ENCODE assay signal across 7 mouse cellular contexts in genomic region chr10:81483983-81484382, GRCm38 (mm10). TPM values are rescaled to one million over a fixed set of nuclear protein-coding genes. Genes with fewer than 3 reads are reported as not detected.
DNase-seq lines count a peak whose midpoint lies in the region; ATAC-seq and TF ChIP-seq lines count a peak whose summit lies in the region.

No protein-coding gene starts in this region.

- no peak overlapping the region for H3K4me3 ChIP-seq in lung, adult 2 months (replicated peaks; ENCODE audit: extremely low read depth, low read depth, low read length)
- H3K4me3 ChIP-seq in embryonic facial prominence, embryonic 11.5 days (ENCODE audit: low read depth, low read length) = no peak overlapping the region

- H3K4me1 ChIP-seq in lung, adult 2 months (ENCODE audit: control insufficient read depth, insufficient read depth, low read length) = peaks cover 8% of the 10 kb centered on the region; the same call in 1 of the 2 replicates
- H3K4me1 ChIP-seq in embryonic facial prominence, embryonic 11.5 days (ENCODE audit: control insufficient read depth, insufficient read depth, low read length) = no peaks in the 10 kb centered on the region

- no peak overlapping the region for H3K4me2 ChIP-seq in embryonic facial prominence, embryonic 11.5 days (ENCODE audit: low read depth, low read length)

- H3K36me3 ChIP-seq in embryonic facial prominence, embryonic 11.5 days (replicated peaks; ENCODE audit: control insufficient read depth, insufficient read depth, low read depth, low read length) = no peaks in the 10 kb centered on the region; the same call in none of the 2 replicates

- no peak for DNase-seq in lung, adult 2 months
- no peak for DNase-seq in lung, adult 18-20 months
- DNase-seq in T-cell, adult 2 months (ENCODE audit: low spot score) = peak; percentile 69
- DNase-seq in embryonic facial prominence, embryonic 11.5 days (ENCODE audit: low spot score) = peak; percentile 64
- DNase-seq in thymus, postnatal 4 days = peak; percentile 73
- no peak for DNase-seq in frontal cortex, postnatal 10 days (ENCODE audit: low spot score in 2 of 2)

- no peak overlapping the region for H3K9ac ChIP-seq in embryonic facial prominence, embryonic 11.5 days (replicated peaks; ENCODE audit: low read length)

- no peak overlapping the region for H3K27ac ChIP-seq in embryonic facial prominence, embryonic 11.5 days (replicated peaks; ENCODE audit: low read depth, low read length)

- H3K9me3 ChIP-seq in embryonic facial prominence, embryonic 11.5 days (replicated peaks; ENCODE audit: control insufficient read depth, low read length) = no peaks in the 10 kb centered on the region

- no peak for TF ChIP-seq POLR2A in lung, adult 2 months (IDR thresholded peaks at IDR 0.05; ENCODE audit: borderline replicate concordance, extremely low read depth, low read depth, low read length)

- H3K27me3 ChIP-seq in embryonic facial prominence, embryonic 11.5 days (ENCODE audit: control insufficient read depth, insufficient read depth, low read length) = peaks cover 17% of the 10 kb centered on the region

- ATAC-seq in embryonic facial prominence, embryonic 11.5 days (replicated peaks; ENCODE audit: insufficient number of reproducible peaks, low FRiP score, low TSS enrichment, low read depth) = no peak
- peak; percentile 65 for ATAC-seq in megakaryocyte, adult 5-6 weeks (ENCODE audit: poor library complexity, severe bottlenecking)

- peak; percentile 38 for TF ChIP-seq CTCF in lung, adult 2 months (IDR thresholded peaks at IDR 0.05; ENCODE audit: insufficient read depth, low read length)

- WGBS in lung, adult 2 months = 17% methylated on average over 9 of the region's 9 CpGs
- WGBS in embryonic facial prominence, embryonic 11.5 days = 24% methylated on average over 8 of the region's 9 CpGs

RNA-seq across cellular contexts. Expression of gene Celf5, which starts 1.5 kb away (rescaled TPM):
- polyA plus RNA-seq in lung, adult 2 months (2012; rRNA removed) = 0.92 and 1.1 TPM in 2 replicates
- 2.5 and 2.7 TPM in 2 replicates for polyA plus RNA-seq in embryonic facial prominence, embryonic 11.5 days (2014; fragmentation: Nextera tagmentation; extraction: Ambion mirVana)
- total RNA-seq in megakaryocyte, adult 5-6 weeks (2015) = not detected in 2 replicates
- 0.24 TPM in 1 of 2 replicates, not detected in the other for total RNA-seq in megakaryocyte, adult 5-6 weeks (2017)

RNA-seq across cellular contexts. Expression of gene Ncln, which starts 12.2 kb away (rescaled TPM):
- polyA plus RNA-seq in lung, adult 2 months (2012; rRNA removed) = 197 and 203 TPM in 2 replicates
- 31.9 and 44.2 TPM in 2 replicates for polyA plus RNA-seq in embryonic facial prominence, embryonic 11.5 days (2014; fragmentation: Nextera tagmentation; extraction: Ambion mirVana)
- total RNA-seq in megakaryocyte, adult 5-6 weeks (2015) = 55.8 and 62.8 TPM in 2 replicates
- total RNA-seq in megakaryocyte, adult 5-6 weeks (2017) = 72.4 and 76.3 TPM in 2 replicates

RNA-seq across cellular contexts. Expression of gene S1pr4, which starts 15.9 kb away (rescaled TPM):
- polyA plus RNA-seq in lung, adult 2 months (2012; rRNA removed) = 40.3 and 47.5 TPM in 2 replicates
- polyA plus RNA-seq in embryonic facial prominence, embryonic 11.5 days (2014; fragmentation: Nextera tagmentation; extraction: Ambion mirVana) = 0.20 and 0.31 TPM in 2 replicates
- 22.8 and 23.9 TPM in 2 replicates for total RNA-seq in megakaryocyte, adult 5-6 weeks (2015)
- 28.1 and 29.3 TPM in 2 replicates for total RNA-seq in megakaryocyte, adult 5-6 weeks (2017)

RNA-seq across cellular contexts. Expression of gene Nfic, which starts 28.5 kb away (rescaled TPM):
- 89.6 and 103 TPM in 2 replicates for polyA plus RNA-seq in lung, adult 2 months (2012; rRNA removed)
- 13.1 and 16.1 TPM in 2 replicates for polyA plus RNA-seq in embryonic facial prominence, embryonic 11.5 days (2014; fragmentation: Nextera tagmentation; extraction: Ambion mirVana)
- 51.4 and 54.5 TPM in 2 replicates for total RNA-seq in megakaryocyte, adult 5-6 weeks (2015)
- 6.2 and 8.6 TPM in 2 replicates for total RNA-seq in megakaryocyte, adult 5-6 weeks (2017)

RNA-seq across cellular contexts. Expression of gene Gna15, which starts 40.0 kb away (rescaled TPM):
- polyA plus RNA-seq in lung, adult 2 months (2012; rRNA removed) = 8.5 and 9.5 TPM in 2 replicates
- polyA plus RNA-seq in embryonic facial prominence, embryonic 11.5 days (2014; fragmentation: Nextera tagmentation; extraction: Ambion mirVana) = 0.77 and 0.92 TPM in 2 replicates
- total RNA-seq in megakaryocyte, adult 5-6 weeks (2015) = 34.3 and 35.9 TPM in 2 replicates
- 31.5 and 42.4 TPM in 2 replicates for total RNA-seq in megakaryocyte, adult 5-6 weeks (2017)

Comparison
In these comparisons a context has a peak if more than half of its experiments do, and no peak if none do; other contexts are left out.
1. DNase-seq: peak in T-cell, adult 2 months (single experiment), embryonic facial prominence, embryonic 11.5 days (single experiment) and thymus, postnatal 4 days (single experiment); none in lung, adult 2 months (single experiment), lung, adult 18-20 months (0 of 2) and frontal cortex, postnatal 10 days (0 of 2).
2. RNA of gene S1pr4, which starts 15.9 kb away (polyA plus RNA-seq): 40.3 to 47.5 TPM in lung, adult 2 months; 0.20 to 0.31 TPM in embryonic facial prominence, embryonic 11.5 days; every median in the first group is over 10 times any median in the second.